Mouse (Mus musculus) fat pad, adult 2 months (tissue): ENCODE results near the gene Cep19.

Experiments used
- DNase-seq: peaks from one replicate; pipeline ENCODE4 v3.0.0-alpha.2; 2011; ENCODE audit warnings: low read depth, low spot score; ENCODE audit errors: extremely low read depth

Gene Cep19

DNA sequence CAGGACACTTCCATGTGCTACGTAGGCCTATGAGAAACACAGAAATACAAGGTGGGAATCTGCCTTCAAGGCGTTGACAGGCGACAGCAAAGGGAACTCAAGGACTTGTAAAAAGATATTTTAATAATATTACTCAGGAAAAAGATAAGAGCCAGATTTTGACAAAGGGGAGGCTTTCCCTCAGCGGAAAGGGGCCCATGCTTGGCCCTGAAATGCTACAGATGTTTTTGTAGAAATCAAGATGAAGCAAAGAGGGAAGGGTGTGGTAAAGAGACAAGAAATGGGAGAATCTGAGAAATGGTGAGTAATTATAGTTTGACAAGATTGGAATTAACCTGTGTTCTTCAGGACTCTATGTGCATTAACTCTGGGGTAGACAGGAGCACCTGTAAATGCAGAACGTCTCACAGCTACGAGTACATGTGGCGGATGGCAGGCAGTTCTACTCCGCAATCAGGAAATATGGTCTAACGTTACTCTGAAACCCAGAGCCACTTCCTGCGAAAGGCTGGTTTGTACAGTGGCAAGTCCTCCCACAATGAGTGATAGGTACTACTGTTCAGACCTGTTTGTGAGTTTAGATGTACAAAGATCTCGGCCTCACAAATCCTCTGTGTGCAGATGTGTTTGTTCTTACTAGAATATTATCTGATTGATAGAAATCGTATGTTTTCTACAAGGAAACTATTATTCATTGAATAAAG lies 7.9 kb downstream of the Cep19 start:
- no peak for DNase-seq

DNA sequence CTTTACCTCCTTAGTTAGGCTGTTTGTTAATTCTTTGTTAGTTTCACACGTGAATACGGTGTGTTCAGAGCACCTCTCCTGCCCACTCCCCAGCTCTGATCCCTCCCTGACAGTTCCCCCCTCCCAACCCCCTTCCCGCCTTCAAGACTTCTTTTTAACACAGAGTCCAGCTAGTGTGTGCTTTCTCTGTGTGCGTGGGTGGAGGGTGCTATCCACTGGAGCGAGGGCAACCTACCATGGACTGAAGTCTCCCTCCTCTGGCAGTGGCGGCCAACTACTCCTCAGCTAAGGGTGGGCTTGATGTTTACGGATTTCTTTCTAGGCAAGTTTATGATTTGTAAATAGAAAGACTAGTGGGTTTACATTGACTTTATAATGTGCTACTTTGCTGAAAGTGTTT lies 8.6 kb downstream of the Cep19 start:
- no peak for DNase-seq

DNA sequence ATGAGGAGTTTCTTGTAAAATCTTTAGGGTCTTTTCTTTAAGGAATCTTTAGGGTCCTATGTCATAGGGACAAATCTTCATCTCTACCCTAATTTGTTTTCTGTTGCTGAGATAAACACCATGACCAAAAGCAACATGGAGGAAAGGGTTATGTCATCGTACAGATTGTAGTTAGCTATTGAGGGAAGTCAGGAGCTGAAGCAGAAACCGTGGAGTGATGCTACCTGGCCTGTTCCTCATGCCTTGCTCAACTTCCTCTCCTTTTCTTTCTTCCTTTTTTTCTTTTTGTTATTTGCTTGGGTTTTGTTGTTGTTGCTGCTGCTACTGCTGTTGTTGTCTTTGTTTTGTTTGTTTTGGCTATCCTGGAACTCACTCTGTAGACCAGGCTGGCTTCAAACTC lies 9.0 kb downstream of the Cep19 start:
- DNase-seq = no peak

DNA sequence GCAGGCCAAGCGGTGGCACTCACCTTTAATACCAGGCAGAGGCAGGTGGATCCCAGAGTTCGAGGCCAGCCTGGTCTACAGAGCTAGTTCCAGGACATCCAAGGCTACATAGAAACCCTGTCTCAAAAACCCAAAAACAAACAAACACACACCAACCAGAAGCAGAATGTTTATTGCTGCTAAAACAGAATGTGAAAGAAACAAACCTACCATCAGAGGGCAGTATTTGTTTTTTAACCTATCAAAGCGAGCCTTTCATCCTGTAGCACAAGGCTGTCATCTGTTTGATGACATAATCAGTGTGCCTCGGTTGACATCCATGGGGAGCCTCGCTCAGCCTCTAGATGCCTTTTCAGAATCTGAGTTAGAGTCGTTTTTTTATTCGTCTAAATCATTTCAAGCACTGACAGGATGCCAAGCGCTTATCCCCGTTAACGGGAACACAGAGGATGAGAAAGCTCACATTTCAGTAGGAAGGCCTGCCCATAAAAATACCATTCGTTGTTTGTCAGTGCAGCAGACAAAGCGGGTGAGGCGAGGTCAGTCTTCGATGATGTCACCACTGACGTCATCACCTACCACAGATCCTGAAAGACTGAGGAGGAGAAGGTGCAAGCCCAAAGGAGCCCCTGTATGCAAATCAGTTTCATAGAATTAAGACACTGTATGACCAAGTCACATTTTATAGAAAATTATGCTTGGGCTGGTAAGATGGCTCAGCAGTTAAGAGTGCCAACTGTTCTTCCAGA lies 11.5 kb downstream of the Cep19 start:
- no peak for DNase-seq

DNA sequence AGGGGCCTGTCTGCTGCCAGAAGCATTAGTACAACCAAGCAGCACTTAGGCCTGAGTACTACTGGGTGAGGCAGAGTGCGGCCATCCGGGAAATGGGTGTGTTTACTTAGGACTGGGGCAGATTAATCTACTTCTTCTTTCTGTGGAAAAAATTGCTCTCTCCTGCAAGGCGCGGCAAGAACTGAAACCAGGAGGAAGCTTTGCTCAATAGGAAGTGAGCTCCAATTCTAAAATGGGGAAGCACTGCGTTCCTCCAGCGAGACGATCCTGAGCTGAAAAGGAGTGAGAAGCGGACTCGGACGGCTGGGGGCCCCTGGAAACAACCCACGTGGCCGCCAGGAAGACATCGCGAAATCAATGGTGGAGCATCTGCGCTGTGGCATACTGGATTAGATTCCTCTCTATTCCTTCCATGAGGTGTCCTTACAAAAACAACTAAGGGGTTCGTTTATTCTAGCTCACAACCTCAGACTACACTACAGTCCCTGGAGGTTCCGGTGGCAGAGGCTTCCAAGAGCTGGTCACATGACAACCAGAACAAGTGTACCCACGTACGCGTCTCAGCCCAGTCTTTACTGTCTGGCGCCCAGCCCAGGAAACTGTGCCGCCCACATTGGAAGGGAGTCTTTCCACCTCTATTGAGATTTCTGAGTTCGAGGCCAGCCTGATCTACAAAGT lies 14.1 kb downstream of the Cep19 start:
- DNase-seq = no peak

DNA sequence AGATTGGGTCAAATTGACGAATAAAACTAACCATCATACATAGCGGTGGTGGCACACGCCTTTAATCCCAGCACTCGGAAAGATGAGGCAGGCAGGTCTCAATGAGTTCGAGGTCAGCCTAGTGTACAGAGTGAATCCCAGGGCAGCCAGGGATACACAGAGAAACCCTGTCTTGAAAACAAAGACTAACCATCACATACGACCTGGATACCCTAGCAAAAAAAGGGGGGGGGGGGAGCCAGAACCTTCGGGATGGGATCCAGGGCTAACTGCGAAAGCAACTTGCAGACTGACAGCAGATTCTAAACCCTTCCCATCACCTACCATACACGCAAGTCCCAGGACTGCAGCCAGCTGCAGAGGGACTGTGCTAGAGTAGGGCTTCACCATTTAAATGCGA lies 14.8 kb downstream of the Cep19 start:
- DNase-seq = no peak

DNA sequence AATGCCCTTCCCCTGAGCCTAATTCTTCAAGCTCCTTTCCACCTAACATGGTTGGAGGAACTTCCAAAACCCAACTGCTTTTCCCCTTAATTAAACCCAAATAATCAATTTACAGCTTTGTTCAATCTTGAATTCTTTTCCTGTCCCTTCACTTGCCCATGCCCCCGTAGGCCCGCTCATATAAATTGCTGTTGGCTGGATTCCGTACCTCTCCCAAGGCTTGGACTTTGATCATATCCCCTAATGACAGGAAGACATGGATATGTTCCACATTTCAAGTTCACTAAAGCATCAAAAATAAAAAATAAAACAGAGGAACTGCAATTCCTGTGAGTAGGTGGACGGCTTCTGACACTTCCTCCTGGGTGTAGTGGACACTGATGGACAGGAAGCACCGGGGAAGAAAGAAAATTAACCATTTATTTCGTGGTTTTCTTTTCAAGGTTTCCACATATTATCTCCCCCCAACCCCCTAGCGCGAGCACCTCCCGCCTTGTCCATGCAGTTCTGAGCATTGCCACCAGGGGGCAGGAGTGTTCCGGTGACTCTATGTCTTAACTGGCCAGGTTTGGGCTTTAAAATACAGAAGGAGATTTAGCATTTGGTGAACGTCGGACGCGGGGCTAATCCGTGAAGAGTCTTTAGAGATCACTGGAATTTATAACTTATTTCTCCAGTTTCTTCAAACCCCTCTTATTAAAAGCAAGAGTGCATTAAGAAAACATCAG lies 15.5 kb downstream of the Cep19 start:
- no peak for DNase-seq

DNA sequence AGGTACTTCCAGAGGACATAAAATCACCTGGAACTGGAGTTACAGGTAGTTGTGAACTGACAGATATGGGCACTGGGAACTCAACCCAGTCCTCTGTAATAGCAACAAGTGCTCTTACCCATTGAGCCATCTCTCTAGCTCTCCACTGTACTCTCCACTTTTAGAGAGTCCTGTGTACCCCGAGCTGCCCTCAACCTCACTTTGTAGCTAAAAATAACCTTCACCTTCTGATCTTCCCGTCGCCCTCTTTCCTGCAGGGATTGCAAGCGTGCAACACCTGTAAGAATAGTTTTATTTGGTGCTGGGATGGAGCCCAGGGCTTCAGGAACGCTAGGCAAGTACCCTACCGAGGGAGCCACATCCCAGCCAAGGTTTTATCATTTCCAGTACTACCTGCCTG lies 16.2 kb downstream of the Cep19 start:
- DNase-seq = no peak

DNA sequence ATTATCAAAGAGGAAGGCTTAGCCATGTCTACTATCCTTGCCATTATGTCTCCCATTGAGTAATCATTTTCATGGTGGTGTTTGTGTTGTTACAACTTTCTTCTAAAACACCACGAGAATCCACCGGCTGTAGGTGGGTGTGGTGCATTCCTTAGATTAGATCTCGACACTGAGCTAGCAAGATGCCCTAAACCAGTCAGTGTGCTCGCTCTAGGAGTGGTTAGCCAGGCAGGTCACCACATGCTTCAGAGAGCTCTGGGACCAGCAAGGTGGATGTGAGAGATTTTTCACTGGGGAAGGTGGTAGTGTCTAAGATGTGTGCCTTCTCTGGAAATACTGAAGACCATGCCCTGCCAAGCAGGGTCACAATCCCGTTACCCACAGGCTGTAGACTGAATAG lies 16.6 kb downstream of the Cep19 start:
- DNase-seq = no peak

DNA sequence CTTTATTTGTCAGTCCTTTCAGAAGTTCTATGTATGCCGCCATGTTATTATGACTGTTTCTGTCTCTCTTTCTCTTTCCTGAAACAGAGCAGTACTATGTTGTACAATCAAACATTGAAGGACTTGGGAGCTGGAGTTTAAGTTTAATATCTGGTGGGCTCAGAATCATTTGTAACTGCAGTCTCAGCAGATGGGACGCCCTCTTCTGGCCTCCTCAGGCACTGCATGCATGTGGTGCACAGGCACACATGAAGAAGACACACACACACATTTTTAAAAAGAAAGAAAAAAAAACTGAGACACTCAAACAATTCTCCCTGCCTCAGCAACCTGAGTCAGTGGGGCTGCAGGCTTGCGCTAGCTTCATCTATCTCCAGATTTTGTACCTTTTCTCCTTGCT lies 20.9 kb downstream of the Cep19 start:
- DNase-seq = no peak

DNA sequence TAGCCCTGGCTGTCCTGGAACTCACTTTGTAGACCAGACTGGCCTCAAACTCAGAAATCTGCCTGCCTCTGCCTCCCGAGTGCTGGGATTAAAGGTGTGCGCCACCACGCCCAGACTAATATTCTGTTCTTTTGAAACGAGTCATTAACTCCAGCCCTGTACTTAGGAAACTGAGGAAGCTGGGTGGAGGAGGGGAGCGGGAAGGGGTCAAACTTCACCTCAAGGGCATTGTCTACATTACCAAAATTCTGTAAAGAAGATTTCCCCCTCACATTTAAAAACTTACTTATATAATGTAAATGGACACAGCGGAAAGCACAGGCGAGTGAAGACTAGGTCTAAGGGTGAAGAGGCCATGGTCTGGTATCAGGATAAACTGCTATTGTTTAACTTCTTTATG lies 24.4 kb downstream of the Cep19 start:
- DNase-seq = no peak

DNA sequence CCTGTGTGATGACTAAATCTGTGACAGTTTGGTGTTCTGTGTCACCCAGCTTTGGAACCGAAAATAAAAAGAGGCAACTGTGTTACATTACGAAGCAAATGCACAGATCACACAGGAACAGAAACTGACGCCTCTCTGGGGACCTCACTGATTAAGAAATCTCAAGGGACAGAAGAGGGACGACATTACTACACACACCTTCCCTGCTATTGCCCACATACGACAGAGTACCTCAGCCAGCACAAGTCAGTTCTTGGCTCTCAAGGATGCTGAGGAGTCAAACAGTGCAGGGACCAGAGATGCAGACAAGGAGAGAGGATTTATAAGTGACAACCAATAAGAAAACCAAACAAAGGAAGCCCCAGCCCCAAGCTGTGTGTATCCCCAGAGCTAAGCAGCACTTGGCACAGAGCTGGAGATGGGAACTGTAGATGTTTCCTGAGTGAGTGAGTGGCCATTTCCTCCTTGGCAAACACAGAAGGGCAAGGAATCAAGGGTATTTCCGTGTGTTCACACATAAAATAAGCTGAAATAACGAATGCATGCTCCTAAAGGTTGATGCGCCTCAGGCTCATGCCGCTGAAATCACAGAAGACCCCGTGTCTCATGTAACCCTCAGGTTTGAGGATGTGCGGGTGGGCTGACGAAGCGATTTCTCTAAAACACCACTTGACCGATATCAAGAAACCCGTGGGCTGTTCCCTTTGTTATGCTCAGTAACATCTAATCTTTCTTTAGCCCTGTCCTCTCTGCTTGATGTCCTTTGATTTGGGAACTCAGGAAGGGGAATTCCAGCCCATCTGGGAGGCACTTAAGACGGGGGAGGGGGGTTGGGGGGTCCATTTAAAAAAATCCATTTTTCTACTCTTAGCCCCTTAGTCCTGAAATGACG lies 25.1 kb downstream of the Cep19 start:
- DNase-seq = no peak

DNA sequence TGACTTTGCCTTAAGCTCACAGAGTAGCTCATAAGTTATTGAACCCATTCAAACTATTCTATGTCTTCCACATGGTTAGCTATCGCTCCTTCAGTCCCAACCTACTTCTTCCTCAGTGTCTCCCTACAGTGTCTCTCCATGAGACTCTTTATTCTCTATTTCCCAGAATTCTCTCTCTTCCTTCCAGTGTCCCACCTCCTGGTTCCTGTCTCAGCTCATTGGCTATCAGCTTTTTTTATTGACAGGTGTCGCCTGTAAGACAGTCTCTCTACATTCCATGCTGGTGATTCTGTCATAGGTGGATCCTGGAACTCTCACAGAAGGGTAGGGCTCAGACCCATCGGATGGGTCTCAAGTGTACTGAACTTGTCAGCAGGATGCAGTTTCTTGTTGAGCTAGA lies 25.8 kb downstream of the Cep19 start:
- DNase-seq = no peak

DNA sequence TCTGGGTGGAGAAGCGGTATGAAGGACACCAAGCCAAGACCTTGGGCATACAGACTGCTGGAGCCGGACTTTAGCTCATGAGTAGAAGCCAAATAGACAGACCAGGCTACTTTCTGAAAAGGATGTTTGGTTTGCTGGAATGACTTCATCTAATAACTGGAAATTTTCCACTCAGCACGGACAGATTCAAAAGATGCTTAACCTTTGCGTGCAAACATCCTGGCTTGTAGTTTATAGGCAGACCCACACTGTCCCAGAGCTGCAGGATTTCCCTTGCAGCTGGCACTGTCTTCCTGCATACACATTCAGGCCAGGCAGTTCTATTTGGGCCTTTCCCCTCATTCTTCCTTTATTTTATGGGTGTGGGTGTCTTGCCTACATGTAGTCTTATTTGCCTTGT lies 27.4 kb downstream of the Cep19 start:
- no peak for DNase-seq

DNA sequence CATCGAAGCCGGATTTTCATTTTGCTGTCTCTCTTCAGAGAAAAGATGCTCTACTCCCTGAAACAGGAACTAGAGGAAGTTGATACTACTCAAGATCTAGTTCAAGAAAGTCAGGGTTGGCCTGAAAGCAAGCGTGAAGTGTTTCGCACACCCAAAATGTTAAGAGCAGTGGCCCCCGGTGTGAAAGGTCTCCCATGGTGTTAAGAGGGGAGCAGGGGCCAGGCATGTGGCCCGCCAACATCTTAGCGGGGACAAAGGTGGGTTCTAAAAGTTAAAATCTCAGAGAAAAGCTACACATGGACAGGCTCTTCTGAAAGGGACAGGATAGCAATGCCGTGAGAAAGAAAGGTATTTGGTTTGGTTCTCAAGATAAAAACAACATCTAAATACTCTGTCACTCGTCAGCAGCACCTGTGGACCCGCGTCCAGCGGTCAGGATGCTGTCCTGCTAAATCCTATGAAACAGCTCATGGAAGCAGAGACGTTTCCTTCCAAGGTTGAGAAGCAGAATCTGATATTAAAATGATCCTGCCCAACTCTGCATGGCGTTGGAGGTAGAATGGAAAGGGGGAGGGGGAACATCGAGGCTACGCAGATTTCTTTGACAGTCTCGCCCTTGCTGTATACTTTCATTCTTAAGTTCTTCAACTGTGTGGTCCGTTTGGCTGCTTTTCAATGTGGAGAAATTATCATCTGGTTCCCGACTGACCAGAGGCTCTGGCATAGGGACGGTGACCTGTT lies 30.0 kb downstream of the Cep19 start:
- no peak for DNase-seq

DNA sequence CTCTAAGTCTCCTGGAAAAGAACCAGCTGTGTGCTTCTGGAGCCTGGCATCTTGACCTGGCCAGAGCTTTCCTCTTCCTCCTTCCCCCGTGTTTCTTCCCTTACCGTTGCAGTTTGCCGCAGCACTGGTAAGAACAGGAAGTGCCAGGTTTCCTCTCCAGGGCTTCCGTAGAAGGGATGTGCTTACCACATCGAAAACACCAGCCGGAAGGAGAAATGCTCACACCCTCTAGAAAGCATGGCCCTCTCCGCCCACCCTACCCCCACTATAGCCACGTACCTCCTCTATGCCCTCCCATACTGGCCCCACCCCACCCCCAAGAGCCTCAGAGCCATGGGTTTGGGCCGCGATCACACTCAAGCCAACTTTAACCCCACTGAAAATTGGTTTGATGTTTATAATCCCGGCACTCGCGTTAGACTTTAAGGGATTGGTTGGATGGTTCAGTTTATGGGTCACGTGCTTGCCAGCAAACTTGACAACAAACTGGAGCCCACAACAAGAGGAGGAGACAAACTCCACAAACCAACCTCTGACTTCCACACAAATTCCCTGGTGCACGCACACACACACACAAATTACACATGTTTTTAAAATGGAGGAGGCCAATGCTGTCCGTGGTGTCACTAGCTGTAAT lies 30.7 kb downstream of the Cep19 start:
- DNase-seq = no peak

DNA sequence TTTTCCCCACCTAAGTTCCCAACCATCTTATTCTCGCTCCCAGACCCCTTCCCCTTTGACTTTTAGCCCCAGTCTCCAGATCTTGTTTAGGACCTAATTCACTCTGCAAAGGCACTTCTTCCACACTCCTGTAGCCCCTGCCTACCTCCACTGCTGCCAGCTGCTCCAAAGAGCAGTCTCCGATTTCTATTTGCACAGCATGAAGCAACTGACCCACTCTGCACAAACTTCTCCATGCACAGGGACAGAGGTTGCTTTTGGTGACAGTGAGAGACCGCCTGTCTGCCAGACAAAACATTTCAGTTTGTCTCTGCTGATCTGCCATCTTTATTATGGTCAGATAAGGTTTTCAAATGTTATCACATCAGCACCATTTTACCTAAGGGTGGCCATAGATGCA lies 33.5 kb downstream of the Cep19 start:
- DNase-seq = no peak

DNA sequence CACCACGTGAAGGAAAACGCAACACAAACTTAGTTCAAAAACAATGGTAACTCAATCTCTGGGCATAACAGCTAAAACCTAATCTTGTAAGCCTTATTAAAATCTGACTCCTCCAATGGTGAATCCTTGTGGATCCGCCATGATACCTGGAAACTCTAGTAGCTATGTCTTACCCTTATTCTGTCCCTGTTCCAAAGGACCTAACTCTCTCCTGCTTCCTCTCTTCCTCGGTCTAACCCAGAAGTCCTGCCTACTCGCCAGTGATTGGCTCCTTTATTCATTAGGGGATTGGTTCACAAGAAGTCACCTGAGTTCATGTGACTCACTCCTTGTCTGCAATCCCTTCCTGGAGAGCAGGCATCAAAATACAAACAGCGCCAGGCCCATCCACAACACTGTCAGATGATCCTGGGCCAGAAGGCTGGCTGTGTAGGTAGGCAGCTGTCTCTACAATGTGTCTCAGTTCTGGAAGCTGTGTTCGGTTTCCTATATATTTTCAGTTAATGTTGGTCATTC lies 36.3 kb downstream of the Cep19 start:
- DNase-seq = no peak

DNA sequence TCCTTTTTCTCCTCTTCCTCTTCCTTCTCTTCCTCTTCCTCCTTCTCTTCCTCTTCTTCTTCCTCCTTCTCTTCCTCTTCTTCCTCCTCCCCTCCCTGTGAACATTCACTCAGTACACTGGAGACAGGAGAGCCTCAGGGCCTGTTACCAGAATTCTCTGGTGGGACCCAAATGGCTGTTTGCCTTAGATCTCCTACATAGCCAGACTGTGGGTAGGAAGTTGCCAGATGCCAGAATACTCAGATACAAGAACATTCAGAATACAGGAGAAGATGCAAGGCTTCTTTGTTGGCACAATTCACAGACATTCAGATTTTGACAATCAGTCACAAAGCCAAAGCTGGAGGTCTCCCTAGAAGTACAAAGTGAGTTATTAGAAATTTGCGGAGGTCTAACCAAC lies 39.4 kb downstream of the Cep19 start:
- DNase-seq = no peak
